Mouse (Mus musculus) c-Kit-positive CD71-positive TER-119-positive erythroid progenitor cells, embryonic 14.5 days (primary cell): ENCODE measurements at regions not wholly inside any gene's neighbourhood (a gene's known extent, or its start where the extent isn't known, plus 50 kb on each side); places are given as distances from the start of the nearest gene placed in this dataset.

Experiments
- DNase-seq: peaks from one replicate; pipeline ENCODE4 v3.0.0-alpha.2; 2013; ENCODE audit warnings: low spot score

GRCm38 (mm10) chr11:17743821-17744220, 209.9 kb downstream of the Etaa1 start:
- no peak for DNase-seq

GRCm38 (mm10) chr11:17750345-17750744, 203.3 kb downstream of the Etaa1 start:
- no peak for DNase-seq

GRCm38 (mm10) chr11:17759224-17759623, 194.5 kb downstream of the Etaa1 start:
- no peak for DNase-seq

- DNase-seq = no peak
These were observed 190.3 kb downstream of the Etaa1 start for GRCm38 (mm10) chr11:17763411-17763810.

- DNase-seq = no peak
These were observed 189.5 kb downstream of the Etaa1 start for GRCm38 (mm10) chr11:17764146-17764545.

- no peak for DNase-seq
These were observed 185.3 kb downstream of the Etaa1 start for GRCm38 (mm10) chr11:17768345-17768759.

- no peak for DNase-seq
These were observed 184.7 kb downstream of the Etaa1 start for GRCm38 (mm10) chr11:17768837-17769466.

- no peak for DNase-seq
These were observed 156.0 kb downstream of the Etaa1 start for GRCm38 (mm10) chr11:17797632-17798031.

- no peak for DNase-seq
These were observed 145.8 kb downstream of the Etaa1 start for GRCm38 (mm10) chr11:17807851-17808250.

GRCm38 (mm10) chr11:17811829-17812559, 141.7 kb downstream of the Etaa1 start:
- no peak for DNase-seq

GRCm38 (mm10) chr11:17842642-17843041, 111.0 kb downstream of the Etaa1 start:
- DNase-seq = no peak

GRCm38 (mm10) chr11:17852405-17852804, 101.3 kb downstream of the Etaa1 start:
- peak; percentile 9 for DNase-seq

GRCm38 (mm10) chr11:17853246-17853804, 100.3 kb downstream of the Etaa1 start:
- no peak for DNase-seq

- no peak for DNase-seq
These were observed 99.8 kb downstream of the Etaa1 start for GRCm38 (mm10) chr11:17853832-17854231.

GRCm38 (mm10) chr11:17859364-17860131, 94.1 kb downstream of the Etaa1 start:
- DNase-seq = no peak

- DNase-seq = no peak
These were observed 88.8 kb downstream of the Etaa1 start for GRCm38 (mm10) chr11:17864833-17865397.

- DNase-seq = no peak
These were observed 83.0 kb downstream of the Etaa1 start for GRCm38 (mm10) chr11:17870690-17871089.

GRCm38 (mm10) chr11:17871920-17872319, 81.8 kb downstream of the Etaa1 start:
- DNase-seq = no peak

GRCm38 (mm10) chr11:17883276-17883675, 70.4 kb downstream of the Etaa1 start:
- DNase-seq = no peak
